Mouse (Mus musculus) liver, embryonic 13.5 days (tissue): ENCODE results near the gene Tars. TPM values are rescaled to one million over a fixed set of nuclear protein-coding genes. Genes with fewer than 3 reads are reported as not detected.

Source experiments
- ATAC-seq: fragments of 200-750 bp; cut with Nextera tagmentation; 2 replicates; pipeline ENCODE4 v1.8.0; 2017; ENCODE audit warnings: low read depth, mild to moderate bottlenecking, moderate number of reproducible peaks, moderate library complexity
- DNase-seq: peaks from one replicate; pipeline ENCODE4 v3.0.0; 2022
- H3K27ac ChIP-seq: fragments of 300-500 bp; sonication (generic); 2 replicates; pipeline ENCODE4 v1.5.1; 2015; ENCODE audit warnings: moderate library complexity, mild to moderate bottlenecking, inconsistent platforms
- H3K27me3 ChIP-seq: fragments of 300-500 bp; sonication (generic); 2 replicates; pipeline ENCODE4 v1.6.1; 2015; ENCODE audit warnings: mild to moderate bottlenecking, inconsistent platforms
- H3K36me3 ChIP-seq: fragments of 300-500 bp; sonication (generic); 2 replicates; pipeline ENCODE4 v1.6.1; 2015; ENCODE audit warnings: mild to moderate bottlenecking, inconsistent platforms
- H3K4me1 ChIP-seq: fragments of 300-500 bp; sonication (generic); replicated peaks from 2 replicates; pipeline ENCODE4 v1.6.1; 2015; ENCODE audit warnings: inconsistent platforms
- H3K4me2 ChIP-seq: fragments of 300-500 bp; sonication (generic); 2 replicates; pipeline ENCODE4 v1.6.1; 2015; ENCODE audit warnings: inconsistent platforms, mild to moderate bottlenecking, moderate library complexity
- H3K4me3 ChIP-seq: fragments of 300-500 bp; sonication (generic); replicated peaks from 2 replicates; pipeline ENCODE4 v1.5.1; 2015; ENCODE audit warnings: mild to moderate bottlenecking, inconsistent platforms
- H3K9ac ChIP-seq: fragments of 300-500 bp; sonication (generic); 2 replicates; pipeline ENCODE4 v1.6.1; 2015; ENCODE audit warnings: mild to moderate bottlenecking, inconsistent platforms
- H3K9me3 ChIP-seq: fragments of 300-500 bp; sonication (generic); replicated peaks from 2 replicates; pipeline ENCODE4 v1.6.1; 2016; ENCODE audit warnings: inconsistent platforms
- WGBS: fragments of 180-500 bp; shearing (Covaris S2); methylation state at CpG from one replicate; pipeline ENCODE4 v1.1.7; 2015; ENCODE audit not compliant: insufficient replicate concordance; 5-methylcytosine and 5-hydroxymethylcytosine counted together
- polyA plus RNA-seq: library from polyadenylated mRNA; unstranded; fragments of >200 nt; fragmentation: Nextera tagmentation; extraction: Ambion mirVana; gene quantifications from 2 replicates; pipeline ENCODE4 v1.2.1, GENCODE M21; 2015

Tars gene
- polyA plus RNA-seq, 1 experiment from 2014 or later: 51.1 TPM

- WGBS: 86% methylated on average over 6 of the region's 6 CpGs
Measured at GRCm38 (mm10) chr15:11396421-11396820, 3.0 kb downstream of the Tars start.

GRCm38 (mm10) chr15:11392903-11393302 lies 6.6 kb downstream of the Tars start:
- H3K9ac ChIP-seq: no peak overlapping the region
- no peak overlapping the region for H3K4me2 ChIP-seq
- no peaks in the 10 kb centered on the region for H3K27me3 ChIP-seq
- DNase-seq: no peak
- peaks cover 93% of the 10 kb centered on the region for H3K36me3 ChIP-seq
- ATAC-seq: no peak
- H3K4me1 ChIP-seq: peaks cover 6% of the 10 kb centered on the region
- 92% methylated on average over 16 of the region's 16 CpGs for WGBS
- no peaks in the 10 kb centered on the region for H3K9me3 ChIP-seq
- H3K27ac ChIP-seq: no peak overlapping the region
- no peak overlapping the region for H3K4me3 ChIP-seq

More at GRCm38 (mm10) chr15:11396421-11396820, 3.0 kb downstream of the Tars start:
- Histone ChIP-seq H3K9me3 (no peaks in the 10 kb centered on the region), H3K4me1 (peaks cover 21% of the 10 kb centered on the region), H3K36me3 (peaks cover 58% of the 10 kb centered on the region), H3K27ac (no peak overlapping the region), H3K4me3 (no peak overlapping the region), H3K9ac (no peak overlapping the region), H3K4me2 (no peak overlapping the region), H3K27me3 (no peaks in the 10 kb centered on the region)
- no peak for ATAC-seq
- no peak for DNase-seq

GRCm38 (mm10) chr15:11383796-11384195 lies 15.7 kb downstream of the Tars start:
- H3K4me3 ChIP-seq: no peak overlapping the region
- H3K9me3 ChIP-seq: no peaks in the 10 kb centered on the region
- 92% methylated on average over 21 of the region's 21 CpGs for WGBS
- H3K27ac ChIP-seq: no peak overlapping the region
- peaks cover 69% of the 10 kb centered on the region for H3K36me3 ChIP-seq
- DNase-seq (no peak), ATAC-seq (no peak)
- H3K9ac ChIP-seq: no peak overlapping the region
- H3K4me1 ChIP-seq: no peaks in the 10 kb centered on the region
- H3K27me3 ChIP-seq: no peaks in the 10 kb centered on the region
- no peak overlapping the region for H3K4me2 ChIP-seq

GRCm38 (mm10) chr15:11382585-11382984 lies 16.9 kb downstream of the Tars start:
- DNase-seq (no peak), ATAC-seq (no peak)
- peaks cover 57% of the 10 kb centered on the region for H3K36me3 ChIP-seq
- no peak overlapping the region for H3K9ac ChIP-seq
- H3K4me3 ChIP-seq: no peak overlapping the region
- no peaks in the 10 kb centered on the region for H3K9me3 ChIP-seq
- H3K4me1 ChIP-seq: no peaks in the 10 kb centered on the region
- no peak overlapping the region for H3K27ac ChIP-seq
- H3K27me3 ChIP-seq: no peaks in the 10 kb centered on the region
- WGBS: 75% methylated on average over 12 of the region's 12 CpGs
- H3K4me2 ChIP-seq: no peak overlapping the region

GRCm38 (mm10) chr15:11380616-11381015 lies 18.8 kb downstream of the Tars start:
- H3K4me2 ChIP-seq: no peak overlapping the region
- no peak for ATAC-seq
- peaks cover 37% of the 10 kb centered on the region for H3K36me3 ChIP-seq
- 65% methylated on average over 8 of the region's 8 CpGs for WGBS
- no peaks in the 10 kb centered on the region for H3K4me1 ChIP-seq
- H3K9me3 ChIP-seq: no peaks in the 10 kb centered on the region
- H3K27me3 ChIP-seq: no peaks in the 10 kb centered on the region
- H3K9ac ChIP-seq: no peak overlapping the region
- H3K27ac ChIP-seq: no peak overlapping the region
- DNase-seq: no peak
- H3K4me3 ChIP-seq: no peak overlapping the region

GRCm38 (mm10) chr15:11380087-11380530 lies 19.4 kb downstream of the Tars start:
- Histone ChIP-seq H3K4me1 (no peaks in the 10 kb centered on the region), H3K27me3 (no peaks in the 10 kb centered on the region), H3K27ac (no peak overlapping the region), H3K4me3 (no peak overlapping the region), H3K36me3 (peaks cover 32% of the 10 kb centered on the region), H3K9me3 (no peaks in the 10 kb centered on the region), H3K4me2 (no peak overlapping the region), H3K9ac (no peak overlapping the region)
- ATAC-seq (no peak), DNase-seq (no peak)
- 44% methylated on average over 8 of the region's 8 CpGs for WGBS

GRCm38 (mm10) chr15:11379431-11380086 lies 19.9 kb downstream of the Tars start:
- DNase-seq (no peak), ATAC-seq (no peak)
- Histone ChIP-seq H3K4me3 (no peak overlapping the region), H3K4me2 (no peak overlapping the region), H3K36me3 (peaks cover 27% of the 10 kb centered on the region), H3K9me3 (no peaks in the 10 kb centered on the region), H3K27me3 (no peaks in the 10 kb centered on the region), H3K9ac (no peak overlapping the region), H3K27ac (no peak overlapping the region), H3K4me1 (no peaks in the 10 kb centered on the region)
- WGBS: 73% methylated on average over 8 of the region's 8 CpGs

GRCm38 (mm10) chr15:11370477-11371085 lies 28.9 kb downstream of the Tars start:
- Histone ChIP-seq H3K27ac (no peak overlapping the region), H3K9ac (no peak overlapping the region), H3K4me3 (no peak overlapping the region), H3K9me3 (no peaks in the 10 kb centered on the region), H3K36me3 (no peaks in the 10 kb centered on the region), H3K4me2 (no peak overlapping the region), H3K4me1 (no peaks in the 10 kb centered on the region), H3K27me3 (no peaks in the 10 kb centered on the region)
- 63% methylated on average over 7 of the region's 7 CpGs for WGBS
- DNase-seq (no peak), ATAC-seq (no peak)

- DNase-seq (no peak), ATAC-seq (no peak)
- 66% methylated on average over 3 of the region's 3 CpGs for WGBS
- Histone ChIP-seq H3K4me2 (no peak overlapping the region), H3K36me3 (no peaks in the 10 kb centered on the region), H3K9me3 (no peaks in the 10 kb centered on the region), H3K4me1 (no peaks in the 10 kb centered on the region), H3K4me3 (no peak overlapping the region), H3K27me3 (no peaks in the 10 kb centered on the region), H3K27ac (no peak overlapping the region), H3K9ac (no peak overlapping the region)
Measured at GRCm38 (mm10) chr15:11369572-11369971, 29.9 kb downstream of the Tars start.

- H3K9ac ChIP-seq: no peak overlapping the region
- WGBS: 67% methylated on average over 1 of the region's 1 CpGs
- H3K27ac ChIP-seq: no peak overlapping the region
- H3K4me3 ChIP-seq: no peak overlapping the region
- no peaks in the 10 kb centered on the region for H3K36me3 ChIP-seq
- H3K27me3 ChIP-seq: no peaks in the 10 kb centered on the region
- DNase-seq (no peak), ATAC-seq (no peak)
- no peaks in the 10 kb centered on the region for H3K9me3 ChIP-seq
- no peak overlapping the region for H3K4me2 ChIP-seq
- H3K4me1 ChIP-seq: no peaks in the 10 kb centered on the region
Measured at GRCm38 (mm10) chr15:11364795-11365194, 34.7 kb downstream of the Tars start.

GRCm38 (mm10) chr15:11364112-11364511 lies 35.4 kb downstream of the Tars start:
- Histone ChIP-seq H3K4me3 (no peak overlapping the region), H3K9me3 (no peaks in the 10 kb centered on the region), H3K4me1 (no peaks in the 10 kb centered on the region), H3K9ac (no peak overlapping the region), H3K27ac (no peak overlapping the region), H3K36me3 (no peaks in the 10 kb centered on the region), H3K4me2 (no peak overlapping the region), H3K27me3 (no peaks in the 10 kb centered on the region)
- DNase-seq: no peak
- WGBS: 39% methylated on average over 2 of the region's 2 CpGs
- no peak for ATAC-seq

GRCm38 (mm10) chr15:11361824-11362223 lies 37.6 kb downstream of the Tars start:
- H3K4me2 ChIP-seq: no peak overlapping the region
- H3K27ac ChIP-seq: no peak overlapping the region
- DNase-seq: no peak

More at GRCm38 (mm10) chr15:11361824-11362223, 37.6 kb downstream of the Tars start:
- H3K36me3 ChIP-seq: no peaks in the 10 kb centered on the region
- no peak for ATAC-seq
- no peak overlapping the region for H3K9ac ChIP-seq
- H3K9me3 ChIP-seq: no peaks in the 10 kb centered on the region
- WGBS: 52% methylated on average over 5 of the region's 5 CpGs
- no peaks in the 10 kb centered on the region for H3K4me1 ChIP-seq
- no peaks in the 10 kb centered on the region for H3K27me3 ChIP-seq
- H3K4me3 ChIP-seq: no peak overlapping the region
